Mouse (Mus musculus) hindbrain, embryonic 13.5 days (tissue): ENCODE data around the gene Gm6904. TPM values are rescaled to one million over a fixed set of nuclear protein-coding genes. Genes with fewer than 3 reads are reported as not detected.

ENCODE experiments used
- ATAC-seq: fragments of 200-750 bp; cut with Nextera tagmentation; 2 replicates; pipeline ENCODE4 v1.8.0; 2017; ENCODE audit warnings: moderate TSS enrichment; ENCODE audit not compliant: low FRiP score
- H3K27ac ChIP-seq: fragments of 300-500 bp; sonication (generic); 2 replicates; pipeline ENCODE4 v1.5.1; 2015; ENCODE audit warnings: inconsistent platforms, mild to moderate bottlenecking, moderate library complexity
- H3K27me3 ChIP-seq: fragments of 300-500 bp; sonication (generic); 2 replicates; pipeline ENCODE4 v1.6.1; 2015; ENCODE audit warnings: mild to moderate bottlenecking, inconsistent platforms
- H3K36me3 ChIP-seq: fragments of 300-500 bp; sonication (generic); 2 replicates; pipeline ENCODE4 v1.6.1; 2015; ENCODE audit warnings: mild to moderate bottlenecking, inconsistent platforms
- H3K4me1 ChIP-seq: fragments of 300-500 bp; sonication (generic); replicated peaks from 2 replicates; pipeline ENCODE4 v1.6.1; 2015; ENCODE audit warnings: inconsistent platforms
- H3K4me2 ChIP-seq: fragments of 300-500 bp; sonication (generic); 2 replicates; pipeline ENCODE4 v1.6.1; 2015; ENCODE audit warnings: inconsistent platforms, mild to moderate bottlenecking, moderate library complexity
- H3K4me3 ChIP-seq: fragments of 300-500 bp; sonication (generic); 2 replicates; pipeline ENCODE4 v1.5.1; 2015; ENCODE audit warnings: mild to moderate bottlenecking, inconsistent platforms
- H3K9ac ChIP-seq: fragments of 300-500 bp; sonication (generic); 2 replicates; pipeline ENCODE4 v1.6.1; 2015; ENCODE audit warnings: mild to moderate bottlenecking, inconsistent platforms
- H3K9me3 ChIP-seq: fragments of 300-500 bp; sonication (generic); 2 replicates; pipeline ENCODE4 v1.6.1; 2016; ENCODE audit warnings: inconsistent platforms
- WGBS: fragments of 180-500 bp; shearing (Covaris S2); methylation state at CpG from one replicate; pipeline ENCODE4 v1.1.7; 2015; 5-methylcytosine and 5-hydroxymethylcytosine counted together
- polyA plus RNA-seq: library from polyadenylated mRNA; unstranded; fragments of >200 nt; fragmentation: Nextera tagmentation; extraction: Ambion mirVana; gene quantifications from 2 replicates; pipeline ENCODE4 v1.2.1, GENCODE M21; 2015

Gene Gm6904
- polyA plus RNA-seq, 1 experiment from 2014 or later: not detected

DNA sequence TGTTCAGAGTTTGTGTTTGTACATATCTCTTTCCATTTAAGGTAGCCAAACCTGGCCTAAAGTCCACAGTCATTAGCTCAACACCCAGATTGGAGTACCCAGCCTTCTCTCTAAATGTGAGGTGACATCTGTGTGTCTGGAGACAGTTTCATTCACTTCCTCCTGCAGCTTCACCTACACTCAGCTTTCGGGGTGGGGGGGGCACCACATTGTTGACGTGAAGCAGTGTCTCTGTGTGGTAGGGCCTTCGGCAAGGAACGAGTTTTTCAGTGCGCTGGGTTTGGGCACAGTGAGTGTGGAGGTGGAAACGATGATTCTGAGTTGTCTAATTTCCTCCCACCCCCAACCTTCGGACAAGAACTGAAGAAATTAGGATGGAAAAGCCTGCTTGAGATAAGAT is 51.0 kb downstream of the Gm6904 start:
- Histone ChIP-seq H3K4me3 (no peak overlapping the region), H3K27me3 (no peaks in the 10 kb centered on the region), H3K27ac (no peak overlapping the region), H3K36me3 (peaks cover 27% of the 10 kb centered on the region), H3K4me2 (no peak overlapping the region), H3K4me1 (peaks cover 38% of the 10 kb centered on the region), H3K9ac (no peak overlapping the region), H3K9me3 (no peaks in the 10 kb centered on the region)
- 91% methylated on average over 7 of the region's 7 CpGs for WGBS
- ATAC-seq: no peak

DNA sequence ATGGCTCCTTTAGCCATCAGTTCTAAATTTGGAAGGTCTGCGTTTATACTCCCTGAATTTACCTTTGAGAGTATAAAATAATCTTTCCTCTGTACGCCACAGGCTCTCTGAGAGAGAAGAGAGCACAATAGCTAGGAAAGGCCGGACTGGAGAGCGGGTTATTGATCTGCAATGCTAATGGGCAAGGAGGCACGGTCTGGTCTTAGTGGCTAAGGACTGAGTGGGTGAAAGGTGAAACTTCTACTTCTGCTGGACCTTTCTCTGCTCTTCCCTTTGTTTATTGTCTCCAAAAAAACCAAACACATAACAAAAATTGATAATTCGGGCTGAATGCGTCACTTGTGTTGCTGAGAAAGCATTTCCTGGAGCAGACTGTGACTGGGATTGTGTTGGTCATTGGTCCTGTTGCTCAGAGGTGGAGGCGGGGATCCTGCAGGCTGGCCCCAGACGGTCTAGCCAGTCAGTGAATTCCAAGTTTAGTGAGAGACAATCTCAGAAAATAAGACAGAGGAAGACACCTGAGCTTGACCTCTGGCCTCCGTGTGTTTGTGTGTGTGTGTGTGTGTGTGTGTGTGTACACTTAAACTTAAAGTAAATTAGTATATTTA is 53.9 kb downstream of the Gm6904 start:
- Histone ChIP-seq H3K4me2 (peak overlapping the region; percentile 39; the same call in 1 of the 2 replicates), H3K36me3 (peaks cover 10% of the 10 kb centered on the region; the same call in 1 of the 2 replicates), H3K9me3 (no peaks in the 10 kb centered on the region), H3K9ac (peak overlapping the region; percentile 35; the same call in 1 of the 2 replicates), H3K27ac (no peak overlapping the region), H3K27me3 (no peaks in the 10 kb centered on the region), H3K4me1 (peaks cover 52% of the 10 kb centered on the region), H3K4me3 (no peak overlapping the region)
- 37% methylated on average over 10 of the region's 10 CpGs for WGBS
- ATAC-seq: no peak

DNA sequence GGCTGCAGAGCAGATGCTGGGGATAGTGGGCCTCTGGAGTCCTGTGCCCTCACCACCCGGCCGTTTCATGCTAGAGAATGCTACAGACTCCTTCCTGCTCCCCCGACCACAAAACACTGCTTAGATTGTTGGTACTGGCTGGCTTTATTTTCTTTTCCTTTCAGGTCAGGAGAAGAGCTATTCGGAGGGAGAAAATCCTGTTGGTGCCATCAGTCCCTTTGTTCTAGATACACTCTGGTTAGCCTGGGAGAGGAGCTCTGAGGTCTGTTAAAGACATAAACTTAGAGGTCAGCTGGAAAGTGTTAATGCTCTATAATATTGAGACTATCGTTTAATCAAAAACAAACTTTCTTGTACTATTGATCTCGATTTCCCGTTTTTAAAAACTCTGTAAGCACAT is 54.6 kb downstream of the Gm6904 start:
- peaks cover 5% of the 10 kb centered on the region; the same call in 1 of the 2 replicates for H3K36me3 ChIP-seq
- H3K9ac ChIP-seq: peak overlapping the region; percentile 66
- 25% methylated on average over 7 of the region's 7 CpGs for WGBS
- peaks cover 54% of the 10 kb centered on the region for H3K4me1 ChIP-seq
- ATAC-seq: no peak
- H3K27me3 ChIP-seq: no peaks in the 10 kb centered on the region
- peak overlapping the region; percentile 67 for H3K27ac ChIP-seq
- no peaks in the 10 kb centered on the region for H3K9me3 ChIP-seq
- H3K4me3 ChIP-seq: peak overlapping the region; percentile 7; the same call in 1 of the 2 replicates
- peak overlapping the region; percentile 39 for H3K4me2 ChIP-seq

- under 1% methylated on average over 21 of the region's 21 CpGs for WGBS
- no peaks in the 10 kb centered on the region for H3K9me3 ChIP-seq
Observed at GRCm38 (mm10) chr14:59201604-59202215, 58.3 kb downstream of the Gm6904 start.

GRCm38 (mm10) chr14:59200711-59201603 is 59.1 kb downstream of the Gm6904 start, which contains the start of gene Rcbtb1:
Gene Rcbtb1, plus strand, starts transcription at chr14:59201209.
- Histone ChIP-seq H3K9me3 (no peaks in the 10 kb centered on the region), H3K27me3 (no peaks in the 10 kb centered on the region), H3K27ac (peak within 1 kb of the TSS; percentile 96), H3K4me2 (peak within 1 kb of the TSS; percentile 74), H3K9ac (peak within 1 kb of the TSS; percentile 92), H3K4me3 (peak within 1 kb of the TSS; percentile 80), H3K36me3 (no peaks in the 10 kb centered on the region), H3K4me1 (peaks cover 36% of the 10 kb centered on the region)
- WGBS: under 1% methylated on average over 94 of the region's 96 CpGs
- peak; percentile 96 for ATAC-seq

More at GRCm38 (mm10) chr14:59201604-59202215, 58.3 kb downstream of the Gm6904 start:
- H3K27me3 ChIP-seq: no peaks in the 10 kb centered on the region
- peak overlapping the region; percentile 74 for H3K4me2 ChIP-seq
- H3K4me1 ChIP-seq: peaks cover 44% of the 10 kb centered on the region
- H3K9ac ChIP-seq: peak overlapping the region; percentile 92
- ATAC-seq: no peak
- H3K4me3 ChIP-seq: peak overlapping the region; percentile 80
- peak overlapping the region; percentile 96 for H3K27ac ChIP-seq
- no peaks in the 10 kb centered on the region for H3K36me3 ChIP-seq

Other genes with a start within 250 kb of the Gm6904 start
- not detected in 2 replicates for gene 1700129C05Rik, start 117.3 kb downstream of the Gm6904 start, polyA plus RNA-seq
- not detected in 2 replicates for gene Gm5142, start 81.5 kb downstream of the Gm6904 start, polyA plus RNA-seq
- 64.4 and 65.6 TPM in 2 replicates for gene Rcbtb1, start 59.0 kb downstream of the Gm6904 start, polyA plus RNA-seq
- not detected in 2 replicates for gene Phf11a, start 37.3 kb upstream of the Gm6904 start, polyA plus RNA-seq
- 0.17 and 0.21 TPM in 2 replicates for gene Phf11b, start 81.1 kb upstream of the Gm6904 start, polyA plus RNA-seq
- 0.35 and 0.39 TPM in 2 replicates for gene Phf11d, start 105.3 kb upstream of the Gm6904 start, polyA plus RNA-seq
- gene Phf11c, start 135.2 kb upstream of the Gm6904 start, polyA plus RNA-seq: 0.31 and 0.54 TPM in 2 replicates
- 8.2 and 8.3 TPM in 2 replicates for gene Setdb2, start 180.7 kb upstream of the Gm6904 start, polyA plus RNA-seq
- 27.8 and 32.4 TPM in 2 replicates for gene Cab39l, start 180.8 kb upstream of the Gm6904 start, polyA plus RNA-seq